Mouse (Mus musculus): ENCODE measurements around the gene Bet1l.

- TF ChIP-seq POLR2A (IDR thresholded peaks at IDR 0.05; ENCODE audit: low read depth, low read length): no peak
- TF ChIP-seq ZC3H11A (IDR thresholded peaks at IDR 0.05; ENCODE audit: low read depth, low read length): no peak
- no peak for TF ChIP-seq CTCF (conservative IDR thresholded peaks at IDR 0.05 in 1 of 2, IDR thresholded peaks at IDR 0.05 in 1 of 2; ENCODE audit: low read depth in 2 of 2, low read length in 2 of 2)
- no peak for TF ChIP-seq IRF4 (IDR thresholded peaks at IDR 0.05; ENCODE audit: low read depth, low read length)
- no peak for TF ChIP-seq ZNF384 (IDR thresholded peaks at IDR 0.05; ENCODE audit: low read depth, low read length)
- no peak for TF ChIP-seq RAD21 (IDR thresholded peaks at IDR 0.05; ENCODE audit: low read depth, low read length)
Observed at GRCm38 (mm10) chr7:140879355-140879754, 22.0 kb upstream of the Bet1l start.

All from CH12.LX (cell line).